Mouse (Mus musculus): ENCODE data around the gene Chia1.
"Not testable (repeated sequence)": the region's sequence is repeated elsewhere in the genome, so short reads cannot be mapped to it uniquely, and the experiment has no call there.

Chia1 gene

GRCm38 (mm10) chr3:106112929-106113328 lies at the start of gene Chia1:
TSS of gene Chia1 (plus strand) at chr3:106113229.
- DNase-seq (ENCODE audit: low spot score in 2 of 2): no peak

DNA sequence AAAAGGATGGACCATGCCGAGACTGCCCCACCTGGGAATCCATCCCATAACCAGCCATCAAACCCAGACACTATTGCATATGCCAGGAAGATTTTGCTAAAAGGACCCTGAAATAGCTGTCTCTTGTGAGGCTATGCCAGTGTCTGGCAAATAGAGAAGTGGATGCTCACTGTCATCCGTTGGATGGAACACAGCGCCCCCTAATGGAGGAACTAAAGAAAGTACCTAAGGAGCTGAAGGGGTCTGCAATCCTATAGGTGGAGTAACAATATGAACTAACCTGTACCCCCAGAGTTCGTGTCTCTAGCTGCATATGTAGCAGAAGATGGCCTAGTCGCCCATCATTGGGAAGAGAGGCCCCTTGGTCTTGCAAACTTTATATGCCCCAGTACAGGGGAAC lies 45.3 kb upstream of the Chia1 start:
- DNase-seq (ENCODE audit: low spot score in 2 of 2): peak; percentile 35 to 73

GRCm38 (mm10) chr3:106070994-106071393 lies 42.0 kb upstream of the Chia1 start:
- DNase-seq (ENCODE audit: low spot score in 2 of 2): no peak

DNA sequence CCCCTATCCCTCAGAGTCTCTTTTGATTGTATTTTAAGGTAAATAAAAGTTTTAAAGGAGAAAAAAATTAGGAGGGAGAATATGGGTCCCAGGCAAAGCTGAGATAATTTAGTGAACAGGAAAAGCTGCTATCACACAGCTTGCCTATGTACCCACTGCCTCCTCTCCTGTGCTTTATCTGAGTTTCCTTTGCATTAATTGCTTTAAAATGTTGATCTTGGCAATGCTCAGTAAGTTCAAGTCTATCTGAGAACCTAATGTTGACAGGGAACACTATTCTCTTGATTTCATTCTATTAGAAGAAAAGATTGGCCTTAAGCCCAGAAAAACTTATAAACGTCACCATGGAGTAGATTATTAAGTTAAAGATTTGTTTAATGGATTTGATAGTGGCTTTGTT lies 38.2 kb upstream of the Chia1 start:
- DNase-seq (ENCODE audit: low spot score in 2 of 2): no peak

DNA sequence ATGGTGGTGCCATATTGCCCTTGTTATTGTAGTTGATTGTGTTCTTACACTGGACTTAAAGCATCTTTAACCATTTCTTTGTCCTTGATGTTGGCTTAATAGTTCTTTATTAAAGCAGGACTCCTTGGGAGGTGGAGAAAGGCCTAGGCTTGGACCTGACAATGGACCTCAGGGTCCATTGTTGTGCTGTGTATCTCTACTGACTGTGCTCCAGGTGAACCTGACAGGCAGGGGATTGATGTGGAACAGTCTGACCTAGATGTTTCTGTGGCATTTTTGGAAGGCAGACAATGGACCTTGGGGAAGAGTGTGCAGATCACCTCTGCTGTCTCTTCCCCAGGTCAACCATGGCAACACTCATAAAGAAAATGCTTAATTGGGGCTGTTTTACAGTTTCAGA lies 14.0 kb downstream of the Chia1 start:
- DNase-seq (ENCODE audit: low spot score in 2 of 2): no peak

GRCm38 (mm10) chr3:106128807-106129493 lies 15.9 kb downstream of the Chia1 start:
- DNase-seq (ENCODE audit: low spot score in 2 of 2): no peak

GRCm38 (mm10) chr3:106131690-106132089 lies 18.7 kb downstream of the Chia1 start:
- DNase-seq (ENCODE audit: low spot score in 2 of 2): no peak

DNA sequence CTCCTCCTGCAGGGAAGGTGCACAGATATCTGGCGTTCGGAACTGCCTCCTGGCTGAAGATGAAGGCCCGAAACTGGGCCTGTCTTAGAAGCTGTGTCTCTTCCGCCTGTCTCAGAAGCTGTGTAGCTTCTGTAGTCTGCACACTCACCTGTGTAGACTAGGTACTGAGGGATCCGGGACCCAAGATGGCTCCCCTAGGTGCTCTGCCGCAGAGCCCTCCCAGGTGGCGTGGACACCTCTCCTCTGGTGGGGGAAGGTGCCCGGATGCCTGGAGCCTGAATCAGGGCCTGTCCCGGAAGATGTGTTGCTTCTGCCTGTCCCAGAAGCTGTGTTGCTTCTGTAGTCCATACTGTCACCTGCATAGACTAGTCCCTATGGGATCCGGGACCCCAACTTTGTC lies 31.1 kb downstream of the Chia1 start:
- no peak for DNase-seq (ENCODE audit: low spot score in 2 of 2)

DNA sequence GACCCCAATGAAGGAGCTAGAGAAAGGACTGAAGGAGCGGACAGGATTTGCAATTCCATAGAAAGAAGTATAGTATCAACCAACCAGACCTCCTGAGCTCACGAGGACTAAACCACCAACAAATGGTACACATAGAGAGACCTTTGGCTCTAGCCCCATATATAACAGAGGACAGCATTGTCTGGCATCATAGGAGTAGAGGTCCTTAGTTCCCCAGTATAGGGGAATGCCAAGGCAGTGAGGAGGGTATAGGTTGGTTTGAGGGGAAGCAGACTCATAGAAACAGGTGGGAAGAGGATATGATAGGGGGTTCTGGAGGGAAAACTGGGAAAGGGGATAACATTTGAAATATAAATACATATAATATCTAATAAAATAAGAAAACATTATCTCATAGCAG lies 41.4 kb downstream of the Chia1 start:
- no peak for DNase-seq (ENCODE audit: low spot score in 2 of 2)

GRCm38 (mm10) chr3:106167464-106167863 lies 54.4 kb downstream of the Chia1 start, which contains the start of gene Chil3:
TSS of gene Chil3 (minus strand) at chr3:106167564.
- no peak for DNase-seq (ENCODE audit: low spot score in 2 of 2)

- DNase-seq (ENCODE audit: low spot score in 2 of 2): no peak
Measured at GRCm38 (mm10) chr3:106170522-106171053, 57.6 kb downstream of the Chia1 start.

- peak in 1 of 2 experiments; percentile 64 for DNase-seq (ENCODE audit: low spot score in 2 of 2)
Measured at GRCm38 (mm10) chr3:106171135-106171731, 58.2 kb downstream of the Chia1 start.

DNA sequence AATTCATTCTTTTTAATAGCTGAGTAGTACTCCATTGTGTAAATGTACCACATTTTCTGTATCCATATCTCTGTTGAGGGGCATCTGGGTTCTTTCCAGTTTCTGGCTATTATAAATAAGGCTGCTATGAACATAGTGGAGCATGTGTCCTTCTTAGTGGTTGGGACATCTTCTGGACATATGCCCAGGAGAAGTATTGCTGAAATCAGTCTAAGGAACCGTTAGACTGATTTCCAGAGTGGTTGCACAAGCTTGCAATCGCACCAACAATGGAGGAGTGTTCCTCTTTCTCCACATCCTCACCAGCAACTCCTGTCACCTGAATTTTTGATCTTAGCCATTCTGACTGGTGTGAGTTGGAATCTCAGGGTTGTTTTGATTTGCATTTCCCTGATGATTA lies 59.5 kb downstream of the Chia1 start:
- not testable (repeated sequence) for DNase-seq (ENCODE audit: low spot score in 2 of 2)

- not testable (repeated sequence) for DNase-seq (ENCODE audit: low spot score in 2 of 2)
Measured at GRCm38 (mm10) chr3:106174971-106175370, 61.9 kb downstream of the Chia1 start.

GRCm38 (mm10) chr3:106177509-106178189 lies 64.6 kb downstream of the Chia1 start:
- no peak for DNase-seq (ENCODE audit: low spot score in 2 of 2)

Data from spleen, postnatal 4 days (tissue).